Mouse (Mus musculus): ENCODE measurements around the gene Cebpe. TPM values are rescaled to one million over a fixed set of nuclear protein-coding genes. Genes with fewer than 3 reads are reported as not detected.
A peak's percentile ranks its signal among the peaks of the same experiment; 100 is the strongest.

Gene Cebpe
- total RNA-seq, 2 experiments from 2014 or later, result 0.78 to 1.6 TPM

DNA sequence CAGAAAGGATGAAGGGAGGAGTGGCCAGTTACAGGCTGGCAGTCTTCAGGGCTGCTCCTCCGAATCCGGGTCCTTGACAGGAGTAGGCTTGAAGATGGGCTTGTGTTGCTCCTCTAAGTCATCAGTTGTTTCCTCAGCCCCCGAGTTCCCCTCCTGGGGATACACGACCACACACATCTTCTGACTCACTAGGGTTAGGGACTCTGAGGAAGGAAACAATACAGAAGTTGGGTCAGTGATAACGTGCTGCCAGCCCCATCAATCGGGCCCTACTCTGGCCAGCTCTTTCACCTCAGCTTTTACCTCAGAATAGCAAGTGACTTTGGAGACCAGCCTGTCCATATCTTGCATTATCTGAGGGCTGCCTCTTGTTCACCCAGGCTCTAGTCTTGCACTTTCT is 12.1 kb upstream of the Cebpe start:
- no peak for DNase-seq (ENCODE audit: low spot score in 2 of 2)

DNA sequence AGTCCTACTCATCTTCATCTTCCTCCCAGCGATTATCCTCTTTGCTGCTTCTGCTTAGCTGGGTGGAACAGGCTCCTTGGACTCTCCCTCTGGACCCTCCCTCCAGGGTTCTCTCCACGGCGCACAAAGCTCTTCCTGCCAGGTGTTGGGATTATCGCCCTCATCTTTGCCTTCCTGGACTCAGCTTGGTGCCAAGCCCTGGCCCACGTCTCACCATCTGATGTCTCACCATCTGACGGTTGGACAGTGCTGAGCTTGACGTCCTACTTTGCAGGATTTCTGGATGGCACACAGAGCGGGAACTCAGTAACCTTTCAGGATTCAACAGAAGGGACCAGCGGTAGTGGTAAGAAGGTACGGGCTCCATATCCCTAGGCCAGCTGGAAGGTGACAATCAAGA is 9.7 kb upstream of the Cebpe start:
- DNase-seq (ENCODE audit: low spot score in 2 of 2), result no peak

DNA sequence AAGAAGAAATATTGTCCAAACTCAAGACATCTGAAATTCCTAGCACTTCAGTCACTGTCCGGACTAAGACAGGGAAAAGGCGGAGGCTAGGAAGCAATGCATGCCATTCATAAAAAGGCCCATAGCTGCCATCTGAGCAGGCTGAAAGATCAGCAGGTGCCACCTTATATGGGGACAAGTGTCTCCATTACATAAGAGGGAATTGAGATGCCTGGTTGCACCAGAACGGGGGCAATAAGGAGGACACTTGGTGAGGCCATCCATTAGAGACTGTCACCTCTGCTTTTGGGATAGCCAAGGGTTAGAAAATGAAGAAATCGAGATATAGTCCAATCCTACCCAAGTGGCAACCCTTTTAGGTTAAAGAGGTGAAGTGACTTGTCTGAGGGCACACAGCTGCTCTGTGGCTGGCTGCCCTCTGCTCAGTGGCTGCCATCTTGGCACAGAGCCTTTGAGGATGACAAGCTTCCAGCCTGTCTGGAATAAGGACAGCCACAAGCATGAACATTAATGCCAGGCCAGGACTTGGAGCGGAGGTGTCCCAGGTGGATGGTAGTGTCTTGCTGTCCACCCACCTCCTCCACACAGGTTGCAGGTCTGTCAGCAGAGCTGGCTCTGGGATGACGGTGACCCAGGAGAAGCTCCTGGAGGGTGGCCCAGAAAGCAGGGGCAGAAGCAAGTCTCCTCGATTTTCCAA is 8.8 kb upstream of the Cebpe start:
- no peak for DNase-seq (ENCODE audit: low spot score in 2 of 2)

DNA sequence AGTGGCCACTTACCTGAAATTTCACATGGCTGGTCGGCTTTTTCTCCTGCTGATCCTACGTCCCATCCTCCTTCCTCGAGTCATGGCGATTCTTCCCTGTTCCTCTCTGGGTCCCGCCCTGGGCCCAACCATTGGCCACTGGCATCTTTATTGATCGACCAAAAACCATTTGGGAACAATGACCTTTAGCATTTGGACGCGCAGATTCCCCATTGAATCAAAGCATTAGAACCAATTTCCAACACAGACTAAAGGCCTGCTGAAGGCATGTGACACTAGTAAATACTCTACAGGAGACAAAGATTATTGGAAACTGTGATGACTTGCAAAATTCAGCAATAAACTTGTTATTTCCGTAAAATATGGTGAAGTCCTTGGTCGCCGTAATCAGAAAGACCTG is 8.1 kb upstream of the Cebpe start:
- no peak for DNase-seq (ENCODE audit: low spot score in 2 of 2)

DNA sequence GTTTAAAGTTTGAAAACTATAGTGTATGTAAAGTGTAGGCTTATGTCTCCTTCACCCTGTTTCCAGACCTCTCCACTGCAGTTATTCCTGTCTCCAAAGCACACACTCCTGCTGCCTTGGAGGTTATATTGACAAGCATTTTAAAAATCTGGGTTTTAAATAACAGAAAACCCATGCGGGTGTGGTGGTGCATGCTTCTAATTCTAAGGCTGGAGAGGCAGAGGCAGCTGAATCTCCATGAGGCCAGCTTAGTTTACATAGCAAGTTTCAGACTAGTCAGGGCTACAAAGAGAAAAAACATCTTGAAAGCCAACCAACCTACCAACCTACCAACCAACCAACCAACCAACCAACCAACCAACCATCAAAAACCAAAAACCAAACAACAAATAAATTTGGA is 3.4 kb upstream of the Cebpe start:
- DNase-seq (ENCODE audit: low spot score in 2 of 2), result no peak

DNA sequence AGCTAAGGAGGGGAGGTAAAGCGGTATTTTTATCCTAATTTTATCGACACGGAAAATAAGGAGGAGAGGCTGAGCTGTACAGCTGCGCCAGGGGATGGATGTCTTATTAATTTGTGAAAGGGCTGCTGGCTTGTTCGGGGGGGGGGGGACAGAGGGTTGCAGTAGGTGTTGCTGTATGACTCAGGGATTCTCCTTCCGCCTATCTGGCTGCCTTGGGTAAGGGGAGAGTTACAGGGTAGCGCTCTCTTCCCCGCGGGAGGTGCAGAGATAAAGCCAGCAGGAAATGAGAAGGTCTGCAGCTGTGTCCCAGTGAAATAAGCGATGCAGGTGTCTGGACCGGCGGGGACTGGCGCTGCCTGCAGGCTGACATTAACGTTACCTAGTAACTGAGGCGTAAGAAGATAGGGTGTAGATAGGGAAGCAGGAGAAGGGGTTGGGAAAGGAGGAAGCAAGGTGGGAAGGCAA is 2.7 kb upstream of the Cebpe start:
- no peak for DNase-seq (ENCODE audit: low spot score in 2 of 2)

DNA sequence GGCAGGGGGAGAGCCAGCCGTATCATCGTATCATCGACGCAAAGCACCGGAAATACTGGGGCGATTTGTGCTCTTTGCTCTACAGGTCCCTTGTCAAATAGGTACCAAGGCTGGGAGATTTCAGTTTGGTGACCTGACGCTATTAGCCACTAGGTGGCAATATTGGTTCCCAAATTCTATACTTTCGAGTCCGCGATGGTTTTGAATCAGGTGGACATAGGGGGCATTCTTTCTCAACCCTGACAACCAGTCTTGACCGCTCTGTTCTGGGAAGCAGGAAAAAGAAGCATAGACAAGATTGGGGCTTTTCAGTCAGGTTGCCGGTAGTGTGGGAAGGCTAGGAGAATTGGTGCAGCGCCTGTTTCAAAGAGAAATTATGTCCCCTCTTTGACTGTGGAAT is 2.1 kb upstream of the Cebpe start:
- DNase-seq (ENCODE audit: low spot score in 2 of 2), result peak in 1 of 2 experiments; percentile 42

DNA sequence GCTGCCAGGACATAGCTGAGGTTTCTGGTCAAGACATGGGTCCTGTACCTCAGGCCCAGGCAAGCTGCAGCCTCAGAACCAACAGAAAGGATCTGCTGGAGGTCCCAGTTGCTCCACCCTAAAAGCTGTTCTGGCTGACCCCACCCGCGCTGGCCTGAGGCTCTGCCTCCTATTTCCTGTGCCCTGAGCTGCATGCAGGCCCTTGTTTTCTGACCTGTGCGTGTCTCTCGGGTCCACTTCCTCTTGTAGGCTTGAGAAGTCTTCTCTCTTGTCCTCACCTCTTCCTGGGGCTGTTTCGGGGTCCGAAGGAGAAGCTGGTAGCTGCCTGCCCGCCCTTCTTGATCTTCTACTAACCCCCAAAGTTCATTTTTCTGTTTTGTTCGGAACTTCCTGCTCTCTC is 887 bp upstream of the Cebpe start:
- DNase-seq (ENCODE audit: low spot score in 2 of 2), result no peak

DNA sequence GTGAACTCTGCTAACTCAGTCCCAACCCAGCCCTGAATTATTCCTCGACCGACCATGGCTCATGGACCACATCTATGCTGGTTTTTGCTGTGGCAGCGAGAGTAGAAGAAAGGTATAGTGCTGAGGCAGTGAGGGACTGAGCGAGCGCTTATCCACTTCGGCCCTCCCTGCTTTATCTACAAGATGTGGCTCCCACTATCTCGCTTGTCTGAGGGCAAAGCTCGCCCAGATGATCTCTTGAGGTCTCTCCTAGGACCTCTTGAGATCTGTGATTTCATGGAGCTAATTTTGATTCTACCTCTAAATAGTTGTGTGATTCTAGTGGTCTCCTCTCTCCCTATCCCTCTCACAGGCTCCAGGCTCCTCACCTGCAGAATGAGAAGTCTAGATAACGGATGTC is 2.9 kb downstream of the Cebpe start:
- no peak for DNase-seq (ENCODE audit: low spot score in 2 of 2)

DNA sequence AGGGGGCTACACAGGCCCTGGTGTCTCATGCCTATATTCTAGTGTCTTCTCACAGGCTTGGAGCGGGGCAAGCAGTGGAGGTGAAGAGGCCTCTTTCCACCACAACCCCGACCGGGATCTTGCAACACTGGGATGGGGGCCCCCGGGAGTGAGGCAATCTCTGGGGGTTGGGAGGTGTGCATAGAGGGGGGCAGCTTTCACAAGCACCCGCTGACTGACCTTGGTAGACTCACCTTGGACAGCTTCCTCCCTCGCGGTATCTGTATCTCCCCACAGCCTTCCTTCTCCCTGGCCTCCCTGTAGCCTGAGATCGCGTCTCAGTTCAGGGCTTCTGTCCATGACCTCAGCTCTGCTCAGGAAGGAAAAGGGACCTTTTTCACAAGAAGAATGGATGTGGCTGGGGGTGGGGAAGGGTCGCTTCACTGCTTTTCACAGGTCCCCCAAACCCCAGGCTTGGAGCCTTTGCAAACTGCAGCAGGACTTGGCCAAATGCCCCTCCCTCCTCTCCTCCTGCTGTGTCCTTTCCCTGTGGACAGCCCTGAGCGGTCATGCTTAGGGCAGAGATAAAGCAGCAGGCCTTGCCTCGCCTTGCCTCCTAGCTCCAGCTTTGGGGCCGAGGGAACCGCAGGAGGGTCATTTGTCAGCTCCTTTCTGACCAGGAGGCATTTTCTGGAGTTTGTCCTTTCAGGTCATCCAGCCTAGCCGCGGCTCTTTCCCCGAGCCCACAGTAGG is 5.2 kb downstream of the Cebpe start:
- no peak for DNase-seq (ENCODE audit: low spot score in 2 of 2)

DNA sequence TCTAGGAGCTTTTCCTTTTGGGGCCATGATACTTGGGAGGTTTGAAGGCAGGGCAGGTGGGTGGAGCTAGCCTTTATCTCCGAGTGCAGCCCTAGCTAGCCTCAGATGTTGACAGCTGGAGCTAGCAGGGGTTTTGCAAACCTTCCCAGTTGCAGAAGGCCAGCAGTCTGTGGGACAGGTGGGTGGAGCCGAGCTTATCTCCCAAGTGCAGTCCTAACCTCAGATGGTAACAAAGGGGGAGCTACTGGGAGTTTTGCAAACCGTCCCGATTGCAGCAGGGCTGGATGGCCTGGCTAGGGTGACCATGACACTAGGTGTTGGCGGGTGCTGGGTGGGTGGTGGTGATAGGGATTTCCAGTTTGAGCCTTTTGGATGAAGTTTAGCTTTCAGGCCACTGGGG is 6.1 kb downstream of the Cebpe start:
- DNase-seq (ENCODE audit: low spot score in 2 of 2), result no peak

DNA sequence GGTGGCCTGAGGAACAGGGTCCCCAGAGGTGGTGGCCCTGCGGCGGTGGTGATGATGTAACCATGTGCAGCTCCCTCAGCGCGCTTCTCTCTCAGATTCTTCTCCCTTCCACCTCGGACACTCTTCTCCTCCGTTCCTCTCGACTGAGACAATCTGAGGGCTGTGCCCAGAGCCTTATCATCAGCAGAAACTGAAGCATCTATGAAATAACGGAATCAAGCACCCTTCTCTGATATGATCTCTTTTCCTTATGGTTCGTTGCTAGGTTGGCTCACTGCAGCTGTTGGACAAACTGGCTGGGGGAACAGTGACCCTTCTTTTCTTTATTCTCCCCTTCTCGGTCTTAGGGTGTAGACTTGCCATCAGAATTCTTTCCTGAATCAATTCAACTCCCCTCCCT is 8.8 kb downstream of the Cebpe start:
- no peak for DNase-seq (ENCODE audit: low spot score in 2 of 2)

DNA sequence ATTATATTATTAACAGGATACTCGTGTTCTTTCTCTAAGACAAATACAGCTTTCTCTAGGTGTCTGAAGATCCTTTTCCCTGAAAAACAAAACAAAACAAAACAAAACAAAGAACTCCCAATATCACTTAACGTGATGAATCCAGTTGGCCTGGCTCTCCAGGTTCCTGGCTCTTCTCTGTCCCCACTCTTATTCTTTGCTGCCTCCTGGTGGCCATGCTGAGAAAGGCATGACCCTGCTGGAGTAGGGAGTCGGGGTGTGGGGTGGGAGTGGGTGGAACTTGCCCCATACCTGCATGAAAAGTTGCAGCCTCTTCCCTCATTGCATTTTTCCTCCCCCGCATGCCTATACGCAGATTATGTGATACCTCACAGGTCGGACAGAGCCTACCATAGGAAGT is 10.7 kb downstream of the Cebpe start:
- DNase-seq (ENCODE audit: low spot score in 2 of 2), result peak; percentile 57 to 76

DNA sequence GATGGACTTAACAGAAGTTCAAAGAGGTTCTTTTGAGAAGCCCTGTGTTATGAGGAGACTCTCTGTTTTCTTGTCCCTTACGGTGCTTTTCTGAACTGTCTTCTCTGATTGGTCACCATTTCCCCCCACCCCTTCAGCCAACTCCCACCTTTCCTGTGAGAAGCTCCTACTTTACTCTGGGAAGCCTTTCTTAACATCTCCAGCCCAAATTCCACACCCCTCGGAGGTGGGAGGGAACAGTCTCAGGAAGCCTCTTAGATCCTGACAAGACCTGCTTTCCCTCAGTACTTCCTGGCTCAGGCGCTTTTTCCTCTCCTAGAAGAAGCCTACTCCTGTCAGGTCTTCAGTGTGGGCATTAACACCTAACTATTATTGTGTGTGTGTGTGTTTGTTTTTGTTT is 12.4 kb downstream of the Cebpe start:
- DNase-seq (ENCODE audit: low spot score in 2 of 2), result no peak

DNA sequence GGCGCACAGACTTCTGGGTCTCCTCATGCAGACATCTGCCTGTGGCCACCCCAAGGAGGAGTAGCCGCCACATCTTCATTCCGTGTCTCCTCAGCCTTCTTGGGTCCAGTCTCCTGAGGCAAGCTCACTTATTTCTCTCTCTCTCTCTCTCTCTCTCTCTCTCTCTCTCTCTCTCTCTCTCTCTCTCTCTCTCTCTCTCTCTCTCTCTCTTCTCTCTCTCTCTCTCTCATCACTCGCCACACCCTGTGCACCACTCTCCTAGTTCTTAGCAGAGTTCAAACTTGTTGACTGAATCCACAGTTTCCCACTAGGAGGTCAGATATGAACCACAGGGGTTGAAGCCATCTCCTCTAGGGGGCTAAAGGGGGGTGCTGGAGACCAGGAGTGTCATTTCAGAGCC is 13.2 kb downstream of the Cebpe start, which contains the start of gene Gm29776:
Gm29776 (minus strand) TSS at position 101 of the 400 bp plus-strand sequence.
- no peak for DNase-seq (ENCODE audit: low spot score in 2 of 2)

DNA sequence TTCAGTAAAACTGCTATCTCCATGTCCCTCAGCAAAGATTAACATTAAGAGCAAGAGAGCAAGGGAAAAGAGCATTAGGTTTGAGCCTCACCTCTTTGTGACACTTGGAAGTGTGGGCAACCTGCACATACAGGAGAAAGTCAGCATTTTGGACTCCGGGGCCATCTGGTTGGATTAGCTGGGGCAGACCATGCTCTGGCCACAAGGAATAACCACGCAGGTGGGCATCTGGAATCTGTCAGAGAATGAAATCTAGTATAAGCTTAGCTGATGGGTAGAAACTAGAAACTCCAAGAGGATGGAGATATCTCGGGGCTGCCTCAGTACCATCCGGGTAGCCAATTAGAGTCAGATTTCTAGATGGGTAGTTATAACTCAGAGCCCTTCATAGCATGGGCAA is 15.2 kb downstream of the Cebpe start:
- DNase-seq (ENCODE audit: low spot score in 2 of 2), result no peak

DNA sequence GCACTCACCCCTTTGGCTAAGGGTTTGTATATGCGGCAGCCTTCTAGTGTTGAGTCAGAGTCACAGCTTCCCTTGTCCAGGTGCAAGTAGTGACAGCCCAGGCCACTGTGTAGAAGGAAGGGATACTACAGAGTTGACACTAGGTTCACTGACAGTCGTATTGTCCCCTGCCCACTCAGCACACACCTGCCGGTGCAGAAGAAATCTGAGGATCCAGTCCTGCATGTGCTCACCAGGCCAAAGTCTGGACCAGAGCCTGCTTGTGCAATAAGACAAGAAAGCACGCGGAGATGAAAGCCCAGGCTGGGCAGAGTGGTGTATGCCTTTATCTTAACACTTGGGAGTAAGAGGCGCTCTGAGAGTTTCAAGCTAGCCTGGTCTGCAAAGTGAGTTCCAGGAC is 16.9 kb downstream of the Cebpe start:
- no peak for DNase-seq (ENCODE audit: low spot score in 2 of 2)

DNA sequence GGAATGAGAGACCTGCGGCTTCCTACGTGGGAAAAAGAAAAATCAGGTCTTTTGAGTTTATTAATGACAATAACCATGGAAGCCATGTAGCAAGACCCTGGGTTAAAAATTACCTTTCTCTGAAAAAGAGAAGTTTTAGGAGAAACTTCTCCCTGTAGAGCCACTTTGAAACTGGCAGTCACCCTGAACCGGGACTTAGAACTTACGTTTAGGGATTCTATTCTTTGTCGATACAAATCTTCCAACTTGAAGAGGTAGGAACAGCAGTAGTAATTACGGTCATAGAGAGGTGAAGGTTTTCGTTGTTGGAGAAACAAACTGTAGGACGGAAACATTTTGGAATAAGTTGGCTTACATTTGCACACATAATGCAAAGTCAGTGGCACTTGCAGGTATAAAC is 24.7 kb downstream of the Cebpe start:
- DNase-seq (ENCODE audit: low spot score in 2 of 2), result no peak

DNA sequence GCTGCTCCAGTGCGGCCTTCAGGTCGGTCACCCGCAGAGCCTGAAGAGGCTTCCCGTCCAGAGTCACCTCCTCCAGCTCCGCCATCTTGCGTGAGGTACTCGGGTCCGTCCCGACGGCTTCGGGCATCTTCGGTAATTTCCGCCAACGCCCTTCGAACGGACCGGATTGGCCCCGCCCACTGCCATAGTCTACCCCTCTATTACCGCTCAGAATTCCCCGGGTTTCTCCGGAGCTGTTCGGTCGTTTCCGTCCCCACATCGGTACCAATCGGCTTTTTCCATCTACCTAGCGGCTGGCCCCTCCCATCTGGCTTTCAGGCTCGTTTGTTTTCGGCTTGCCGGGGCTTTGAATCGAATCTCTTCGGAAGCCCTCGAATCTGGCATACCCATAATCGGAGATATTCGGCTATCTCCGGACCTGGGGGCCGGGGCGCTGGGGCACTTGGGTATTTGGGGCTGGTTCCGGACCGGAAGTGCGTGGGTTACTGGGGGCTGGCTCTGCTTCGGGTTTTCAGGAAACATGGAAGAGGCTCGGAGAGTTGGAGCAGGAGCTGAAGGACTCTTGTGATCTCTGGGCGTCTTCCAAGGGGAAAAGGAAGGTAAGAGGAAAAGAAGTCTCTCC is 25.3 kb downstream of the Cebpe start, which contains the start of gene Acin1:
Acin1 (minus strand) TSS at position 410 of the 622 bp plus-strand sequence.
- peak; percentile 100 for DNase-seq (ENCODE audit: low spot score in 2 of 2)

DNA sequence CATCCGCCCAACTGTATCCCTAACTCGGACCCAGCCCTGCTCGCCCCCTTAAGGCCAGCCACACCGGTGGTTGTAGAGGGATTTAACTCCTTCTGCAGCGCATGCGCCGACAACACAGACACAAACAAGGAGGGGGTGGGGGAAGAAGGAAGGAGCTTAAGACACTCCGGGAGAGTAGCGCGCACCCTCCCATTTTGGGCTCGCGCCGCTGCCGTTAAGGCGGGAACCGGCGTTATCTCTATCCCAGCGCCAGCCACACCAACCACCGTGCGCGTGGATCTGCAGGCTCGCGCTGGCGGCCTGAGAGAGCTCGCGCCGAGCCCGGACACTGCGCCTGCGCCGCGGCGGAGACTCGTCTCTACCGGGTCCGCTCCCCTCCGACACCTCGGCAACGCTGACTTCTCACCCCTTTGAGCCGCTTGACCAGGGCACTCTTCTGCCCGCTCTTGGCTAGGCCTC is 25.9 kb downstream of the Cebpe start, which contains the start of gene 1700123O20Rik:
1700123O20Rik (plus strand) TSS at position 154 of the 459 bp plus-strand sequence.
- DNase-seq (ENCODE audit: low spot score in 2 of 2), result peak in 1 of 2 experiments; percentile 66

DNA sequence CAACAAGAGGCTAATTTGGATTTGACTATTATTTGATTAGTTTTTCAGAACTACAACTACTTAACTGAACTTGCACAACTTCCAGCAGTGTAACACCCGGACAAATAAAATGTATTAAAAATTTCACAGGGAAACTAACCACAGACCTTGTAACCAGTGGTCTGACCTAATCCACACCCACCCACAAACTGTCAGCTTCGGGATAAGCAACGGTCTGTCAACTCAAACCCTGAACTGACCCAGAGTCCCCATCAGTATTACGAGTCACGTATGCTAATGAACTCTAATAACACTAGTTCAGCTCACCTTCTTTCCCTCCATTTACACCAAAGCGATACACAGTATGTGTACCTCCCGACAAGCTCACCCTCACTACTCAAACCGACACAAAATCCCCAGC is 26.5 kb downstream of the Cebpe start:
- DNase-seq (ENCODE audit: low spot score in 2 of 2), result no peak

DNA sequence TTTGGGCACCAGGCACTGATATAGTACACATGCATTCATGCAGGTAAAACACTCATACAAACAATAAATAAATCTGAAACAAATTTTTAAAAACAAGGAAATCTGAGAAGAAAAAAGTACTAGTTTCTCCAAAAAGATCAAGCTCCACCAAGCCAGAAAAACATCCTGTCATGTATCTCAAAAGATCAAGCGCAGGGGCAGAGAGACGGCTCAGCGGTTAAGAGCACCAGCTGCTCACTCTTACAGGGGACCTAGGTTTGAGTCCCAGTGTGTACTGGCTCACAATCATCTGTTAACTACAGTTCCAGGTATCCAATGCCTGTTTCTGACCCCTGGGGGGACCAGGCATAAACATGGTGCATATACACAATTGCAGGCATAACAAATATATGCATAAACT is 29.6 kb downstream of the Cebpe start:
- DNase-seq (ENCODE audit: low spot score in 2 of 2), result no peak
